Mouse (Mus musculus) small intestine, adult 2 months (tissue): ENCODE data around the gene Fxyd2. TPM values are rescaled to one million over a fixed set of nuclear protein-coding genes. Genes with fewer than 3 reads are reported as not detected.

Experiments used
- H3K27ac ChIP-seq: fragments of 200-500 bp; 2 replicates; pipeline ENCODE4 v1.5.1; 2012; ENCODE audit warnings: low read depth, low read length, control low read depth, inconsistent platforms; ENCODE audit not compliant: insufficient read depth
- H3K27me3 ChIP-seq: fragments of 200-500 bp; 2 replicates; pipeline ENCODE4 v1.6.1; 2012; ENCODE audit warnings: mild to moderate bottlenecking, moderate library complexity, low read length, inconsistent platforms; ENCODE audit not compliant: control insufficient read depth, insufficient read depth
- H3K36me3 ChIP-seq: fragments of 200-500 bp; 2 replicates; pipeline ENCODE4 v1.6.1; 2012; ENCODE audit warnings: mild to moderate bottlenecking, low read length, control low read depth, inconsistent platforms; ENCODE audit not compliant: control insufficient read depth, insufficient read depth
- H3K4me1 ChIP-seq: fragments of 200-500 bp; 2 replicates; pipeline ENCODE4 v1.6.1; 2012; ENCODE audit warnings: low read length, inconsistent platforms, mixed read lengths; ENCODE audit not compliant: control insufficient read depth, insufficient read depth, insufficient read length
- H3K4me3 ChIP-seq: fragments of 200-500 bp; 2 replicates; pipeline ENCODE4 v1.5.1; 2012; ENCODE audit warnings: low read depth, mild to moderate bottlenecking, control low read depth, inconsistent platforms, low read length, moderate library complexity
- CTCF ChIP-seq: fragments of 200-500 bp; IDR thresholded peaks from 2 replicates; pipeline ENCODE4 v1.5.1; 2012; ENCODE audit warnings: low read depth, mild to moderate bottlenecking, control low read depth, inconsistent platforms, low read length, moderate library complexity, mixed read lengths; ENCODE audit not compliant: insufficient replicate concordance, insufficient read length; ENCODE audit errors: extremely low read depth
- POLR2A ChIP-seq: fragments of 200-500 bp; IDR thresholded peaks from 2 replicates; pipeline ENCODE4 v1.6.1; 2012; ENCODE audit warnings: low read depth, mild to moderate bottlenecking, control low read depth, inconsistent platforms, low read length, moderate library complexity
- WGBS: fragments of 180-500 bp; shearing (Covaris S2); methylation state at CpG from one replicate; pipeline ENCODE4 v1.1.7; 2018; 5-methylcytosine and 5-hydroxymethylcytosine counted together
- polyA plus RNA-seq: library from polyadenylated mRNA; depleted of rRNA; stranded (reverse); fragments of >200 nt; gene quantifications from 2 replicates; pipeline ENCODE4 v1.2.3, GENCODE M21; 2012

Fxyd2 gene
- polyA plus RNA-seq, 1 experiment, result 4.6 TPM

DNA sequence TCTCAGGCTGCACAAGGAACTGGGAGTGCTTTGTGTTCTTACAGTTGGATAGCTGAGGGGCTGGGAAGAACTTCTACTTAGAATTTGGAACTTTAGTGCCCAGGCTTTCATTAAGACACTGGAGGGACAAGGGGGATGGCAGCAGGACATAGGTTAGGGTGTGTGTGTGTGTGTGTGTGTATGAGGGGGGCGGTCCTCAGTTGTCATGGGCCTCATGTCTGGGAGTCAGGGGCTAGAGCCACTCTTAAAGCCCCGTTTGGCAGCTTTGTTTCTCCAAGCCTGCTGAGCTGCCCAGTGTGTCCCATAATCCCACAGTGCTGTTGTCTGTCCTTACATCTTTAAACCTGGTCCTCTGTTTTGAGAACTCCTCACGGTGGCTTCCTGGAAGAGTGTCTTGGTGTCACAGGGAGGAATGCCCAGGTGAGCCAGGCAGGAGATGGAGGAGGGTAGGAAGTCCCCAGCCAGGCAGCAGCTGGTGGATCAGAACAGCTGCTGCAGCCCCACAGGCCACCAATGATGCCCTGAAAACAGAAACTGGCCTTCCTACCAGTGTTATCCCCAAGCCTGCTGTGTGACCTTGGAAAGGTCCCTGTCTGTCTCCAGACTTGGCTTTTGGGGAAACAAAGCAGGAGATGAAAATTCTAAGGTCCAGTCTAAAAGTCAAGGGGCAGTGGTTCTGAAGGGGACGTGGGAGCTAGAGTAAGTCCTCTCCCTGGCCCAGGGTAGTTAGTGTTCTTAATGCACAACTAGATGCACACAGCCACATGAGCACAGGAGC, 13.4 kb downstream of the Fxyd2 start:
- peaks cover 9% of the 10 kb centered on the region; the same call in 1 of the 2 replicates for H3K4me1 ChIP-seq
- TF ChIP-seq CTCF (no peak), POLR2A (no peak)
- WGBS, result 81% methylated on average over 4 of the region's 4 CpGs
- no peak overlapping the region for H3K27ac ChIP-seq
- no peaks in the 10 kb centered on the region for H3K27me3 ChIP-seq
- no peaks in the 10 kb centered on the region for H3K36me3 ChIP-seq
- no peak overlapping the region for H3K4me3 ChIP-seq

DNA sequence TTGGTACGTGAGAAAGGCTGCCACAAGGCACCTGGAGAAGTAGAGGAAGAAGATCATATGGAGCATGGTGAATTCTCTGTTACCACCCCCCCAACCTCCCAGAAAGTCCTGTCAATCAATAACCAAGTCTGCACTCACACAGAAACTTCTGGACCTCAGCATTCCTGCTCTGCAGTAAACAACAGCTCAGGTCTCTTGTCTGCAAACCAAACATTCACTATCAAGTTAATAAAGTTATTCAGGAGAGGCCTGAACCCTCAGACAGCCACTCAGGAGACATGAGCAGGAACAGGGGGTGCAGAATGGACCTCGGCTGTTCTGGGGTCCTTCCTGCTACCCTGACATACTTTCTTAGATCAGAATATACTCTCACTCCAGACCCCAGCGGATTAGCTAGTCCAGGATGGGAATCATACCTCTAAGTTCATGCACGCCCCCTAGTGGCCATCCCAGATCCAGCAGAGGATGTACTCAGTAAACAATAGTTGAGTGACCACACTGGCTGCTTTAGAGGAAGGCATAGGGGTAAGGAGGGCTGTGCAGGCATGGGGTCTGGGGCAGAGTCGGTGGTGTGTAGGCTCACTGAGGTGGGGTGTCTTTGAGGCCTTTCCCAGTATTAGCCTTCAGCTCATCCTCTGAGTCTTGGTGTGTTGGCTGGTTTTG, 14.1 kb downstream of the Fxyd2 start:
- TF ChIP-seq POLR2A (no peak), CTCF (peak; percentile 56; the same call in 1 of the 2 replicates)
- Histone ChIP-seq H3K36me3 (no peaks in the 10 kb centered on the region), H3K4me1 (peaks cover 9% of the 10 kb centered on the region; the same call in 1 of the 2 replicates), H3K27me3 (no peaks in the 10 kb centered on the region), H3K27ac (no peak overlapping the region), H3K4me3 (no peak overlapping the region)
- 55% methylated on average over 5 of the region's 5 CpGs for WGBS

DNA sequence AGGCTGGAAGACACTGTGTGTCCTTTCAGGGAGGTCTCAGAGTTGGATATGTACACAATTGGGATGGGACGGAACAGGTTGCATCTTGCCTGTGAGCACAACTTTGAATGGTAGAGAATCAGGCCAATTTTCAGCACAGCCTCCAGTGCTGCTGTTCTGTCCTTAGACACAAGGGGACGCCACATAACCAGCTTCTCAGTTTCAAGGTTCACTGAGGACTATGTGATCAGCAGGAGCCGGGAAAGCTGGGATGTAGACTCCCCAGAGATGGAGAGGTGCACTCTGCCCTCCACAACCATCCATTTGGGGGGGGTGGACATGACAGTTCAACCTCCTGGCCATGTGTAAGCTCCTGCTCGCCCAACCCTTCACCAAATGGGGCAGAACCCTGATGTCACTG, 16.4 kb downstream of the Fxyd2 start:
- 62% methylated on average over 4 of the region's 4 CpGs for WGBS
- H3K36me3 ChIP-seq, result no peaks in the 10 kb centered on the region
- H3K27me3 ChIP-seq, result no peaks in the 10 kb centered on the region
- H3K4me1 ChIP-seq, result peaks cover 9% of the 10 kb centered on the region; the same call in 1 of the 2 replicates
- H3K4me3 ChIP-seq, result no peak overlapping the region
- no peak overlapping the region for H3K27ac ChIP-seq
- TF ChIP-seq CTCF (peak; percentile 12; the same call in 1 of the 2 replicates), POLR2A (no peak)

DNA sequence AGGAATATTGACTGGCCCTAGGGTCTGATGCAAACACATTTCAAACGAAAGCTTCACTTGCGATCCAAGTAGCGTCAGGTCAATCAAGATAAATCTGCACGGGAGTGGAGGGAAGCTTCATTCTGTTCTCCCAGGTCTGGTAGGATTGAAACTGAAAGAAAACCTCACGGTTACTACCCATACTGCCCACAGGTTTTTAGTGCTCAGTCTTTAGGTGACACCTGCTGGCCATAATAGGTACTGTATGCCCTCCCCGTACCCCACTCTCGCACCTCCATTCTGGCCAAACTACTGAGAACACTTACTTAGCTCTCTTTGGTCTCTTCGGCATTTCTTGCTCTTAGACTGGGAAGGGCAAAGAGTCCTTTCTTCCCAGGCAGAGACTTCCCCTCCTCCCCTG, 17.8 kb downstream of the Fxyd2 start:
- H3K27ac ChIP-seq, result no peak overlapping the region
- no peaks in the 10 kb centered on the region for H3K36me3 ChIP-seq
- peaks cover 5% of the 10 kb centered on the region; the same call in 1 of the 2 replicates for H3K4me1 ChIP-seq
- whole genome bisulfite sequencing, result 8% methylated on average over 8 of the region's 8 CpGs
- peak; percentile 74; the same call in 1 of the 2 replicates for TF ChIP-seq CTCF
- no peak for TF ChIP-seq POLR2A
- H3K27me3 ChIP-seq, result no peaks in the 10 kb centered on the region
- H3K4me3 ChIP-seq, result peak overlapping the region; percentile 7; the same call in 1 of the 2 replicates

GRCm38 (mm10) chr9:45418252-45418651, 18.8 kb downstream of the Fxyd2 start:
- WGBS, result 61% methylated on average over 8 of the region's 8 CpGs
- TF ChIP-seq POLR2A (no peak), CTCF (no peak)
- Histone ChIP-seq H3K27me3 (no peaks in the 10 kb centered on the region), H3K36me3 (no peaks in the 10 kb centered on the region), H3K4me1 (peaks cover 4% of the 10 kb centered on the region; the same call in 1 of the 2 replicates), H3K27ac (no peak overlapping the region), H3K4me3 (no peak overlapping the region)

DNA sequence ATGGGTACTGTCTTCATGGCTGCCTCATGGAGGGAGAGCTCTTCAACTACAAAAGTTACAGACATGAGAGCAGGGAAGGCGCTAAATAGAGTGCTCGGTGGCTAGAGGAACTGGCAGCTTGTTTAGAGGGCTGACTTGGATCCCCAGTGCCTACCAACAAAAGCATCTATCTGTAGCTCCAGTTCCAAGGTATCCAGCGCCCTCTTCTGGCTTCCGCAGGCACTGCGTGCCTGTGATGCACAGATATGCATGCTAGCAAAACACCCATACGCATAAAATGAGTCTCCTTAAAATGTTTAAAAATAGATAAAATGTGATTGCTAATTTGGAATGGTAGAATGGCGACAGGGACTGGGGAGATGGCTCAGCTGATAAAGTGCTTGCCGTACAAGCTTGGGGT, 21.7 kb downstream of the Fxyd2 start:
- WGBS, result 69% methylated on average over 8 of the region's 8 CpGs

GRCm38 (mm10) chr9:45422761-45423298, 23.4 kb downstream of the Fxyd2 start:
- H3K27me3 ChIP-seq, result no peaks in the 10 kb centered on the region
- H3K4me3 ChIP-seq, result no peak overlapping the region
- H3K36me3 ChIP-seq, result no peaks in the 10 kb centered on the region
- no peak overlapping the region for H3K27ac ChIP-seq
- WGBS, result 78% methylated on average over 7 of the region's 7 CpGs
- no peak for TF ChIP-seq POLR2A
- no peak for TF ChIP-seq CTCF
- no peaks in the 10 kb centered on the region for H3K4me1 ChIP-seq

More for the DNA sequence above, 21.7 kb downstream of the Fxyd2 start:
- Histone ChIP-seq H3K27me3 (no peaks in the 10 kb centered on the region), H3K27ac (no peak overlapping the region), H3K4me1 (peaks cover 4% of the 10 kb centered on the region; the same call in 1 of the 2 replicates), H3K36me3 (no peaks in the 10 kb centered on the region), H3K4me3 (no peak overlapping the region)
- TF ChIP-seq POLR2A, result no peak
- peak; percentile 41; the same call in 1 of the 2 replicates for TF ChIP-seq CTCF
